Mouse (Mus musculus) megakaryocyte, embryonic 14.5 days (primary cell): ENCODE results near the gene Rps2.
"Not testable (repeated sequence)": the region's sequence is repeated elsewhere in the genome, so short reads cannot be mapped to it uniquely, and the experiment has no call there.

Experiments used
- FLI1 ChIP-seq: IDR thresholded peaks from 2 replicates; pipeline ENCODE4 v1.6.1; 2012; ENCODE audit warnings: low read length, inconsistent platforms, mixed read lengths
- GATA1 ChIP-seq: IDR thresholded peaks from 3 replicates; pipeline ENCODE4 v1.6.1; 2012; ENCODE audit warnings: mixed read lengths, low read length, inconsistent platforms, borderline replicate concordance

DNA sequence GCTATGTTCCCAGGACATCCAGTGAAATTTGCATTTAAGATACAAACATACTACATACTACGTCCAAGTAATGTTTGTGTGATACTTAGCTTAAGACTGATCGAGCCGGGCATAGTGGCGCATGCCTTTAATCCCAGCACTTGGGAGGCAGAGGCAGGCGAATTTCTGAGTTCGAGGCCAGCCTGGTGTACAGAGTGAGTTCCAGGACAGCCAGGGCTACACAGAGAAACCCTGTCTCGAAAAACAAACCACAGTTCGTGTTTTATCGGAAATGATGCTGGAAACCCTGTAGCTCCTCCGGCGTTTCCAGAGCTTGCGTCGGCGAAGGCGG, 48.7 kb upstream of the Rps2 start:
- not testable (repeated sequence) for TF ChIP-seq GATA1, FLI1
